Mouse (Mus musculus) layer of hippocampus, postnatal 10 days (tissue): ENCODE results near the gene Smagp. TPM values are rescaled to one million over a fixed set of nuclear protein-coding genes. Genes with fewer than 3 reads are reported as not detected.

Experiments
- DNase-seq, 2 experiments: peaks; one replicate each; pipeline ENCODE4 v3.0.0; 2021; ENCODE audit warnings: low spot score in 2 of 2
- microRNA-seq, 2 experiments: library from miRNA; unstranded; fragments of <30 nt; microRNA quantifications; one replicate each; pipeline ENCODE4 v1.2.0; 2021
- total RNA-seq, 2 experiments: library from RNA; stranded (reverse); gene quantifications; 2 replicates each; pipeline ENCODE4 v1.2.3; 2021

Smagp gene
- total RNA-seq, 2 experiments from 2014 or later, result 1.7 to 4.1 TPM

DNA sequence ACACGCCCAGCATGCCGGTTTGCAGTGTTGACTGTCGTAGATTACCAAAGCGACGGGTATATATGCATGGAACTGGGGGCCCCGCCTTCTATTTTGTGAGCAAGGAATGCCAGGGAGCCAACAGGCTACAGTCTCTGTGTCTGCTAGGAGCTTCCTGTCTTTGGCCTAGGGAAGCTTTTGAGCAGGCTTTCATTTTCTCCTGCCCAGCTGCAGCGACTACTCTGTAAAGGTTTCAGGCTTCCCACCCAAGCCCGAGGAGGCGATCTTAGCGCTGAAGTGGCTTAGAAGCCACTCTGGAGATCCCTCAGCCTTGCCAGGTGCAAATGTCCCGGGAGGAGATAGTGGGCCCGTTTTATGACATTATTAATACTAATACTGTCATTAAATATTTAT is 37.9 kb downstream of the Smagp start:
- peak; percentile 28 to 46 for DNase-seq

DNA sequence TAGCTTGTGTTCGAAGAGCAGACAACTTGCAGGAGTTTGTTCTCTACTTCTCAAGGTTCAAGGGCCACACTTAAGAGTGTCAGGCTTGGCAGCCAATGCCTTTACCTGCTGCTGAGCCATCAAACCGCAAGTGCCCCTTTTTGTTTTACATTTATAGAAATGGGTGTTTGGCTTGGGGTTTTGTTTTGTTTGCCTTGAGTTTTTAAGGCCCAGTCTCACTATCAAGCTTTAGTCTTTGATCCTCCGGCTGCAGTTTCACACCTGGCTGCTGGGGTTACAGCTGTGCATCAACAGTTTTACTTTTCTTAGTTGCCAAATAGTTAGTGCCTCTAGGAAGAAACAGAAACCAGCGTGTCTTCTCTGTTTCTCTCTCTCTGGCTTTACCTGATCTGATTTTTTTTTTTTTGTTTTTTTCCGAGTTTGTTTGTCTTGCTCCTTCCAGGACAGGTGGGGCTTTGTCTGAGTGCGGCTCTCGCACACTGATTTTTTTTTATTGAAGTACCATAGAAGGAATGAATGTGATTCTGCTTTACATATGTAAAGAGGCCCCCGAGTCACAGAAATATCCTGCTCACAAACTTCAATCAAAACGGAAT is 38.4 kb downstream of the Smagp start:
- DNase-seq, result no peak

DNA sequence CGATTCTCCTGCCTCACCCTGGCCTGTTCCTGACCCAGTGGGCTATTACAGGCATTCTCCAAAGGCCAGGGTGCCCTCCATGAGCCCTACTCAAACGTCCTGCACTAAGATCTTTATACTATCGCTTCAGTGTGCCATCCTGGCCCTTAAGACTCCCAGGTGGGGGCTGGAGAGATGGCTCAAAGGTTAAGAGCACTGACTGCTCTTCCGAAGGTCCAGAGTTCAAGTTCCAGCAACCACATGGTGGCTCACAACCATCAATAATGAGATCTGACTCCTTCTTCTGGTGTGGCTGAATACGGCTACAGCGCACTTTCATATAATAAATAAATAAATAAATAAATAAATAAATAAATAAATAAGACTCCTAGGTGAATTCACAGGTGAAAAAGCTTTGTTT is 43.9 kb downstream of the Smagp start:
- DNase-seq, result no peak

DNA sequence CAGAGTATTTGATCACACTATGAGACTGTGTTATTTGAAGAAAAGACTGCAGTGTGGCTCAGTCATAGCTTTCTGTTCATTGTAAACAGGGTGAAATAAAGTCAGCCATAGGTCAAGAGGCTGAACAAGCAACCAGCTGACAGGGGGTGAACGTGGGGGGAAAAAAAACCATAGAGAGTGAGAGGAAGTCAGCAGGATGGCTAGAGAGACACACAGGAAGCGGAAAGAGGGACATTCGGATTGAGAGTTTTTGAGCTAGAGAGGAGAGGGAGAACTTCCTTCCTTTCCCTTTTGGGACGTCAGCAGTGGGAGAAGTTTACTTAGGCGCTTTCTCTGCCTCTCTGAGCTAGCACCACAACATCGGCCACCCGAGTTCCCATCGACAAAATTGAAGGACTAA is 46.3 kb downstream of the Smagp start:
- DNase-seq, result no peak

DNA sequence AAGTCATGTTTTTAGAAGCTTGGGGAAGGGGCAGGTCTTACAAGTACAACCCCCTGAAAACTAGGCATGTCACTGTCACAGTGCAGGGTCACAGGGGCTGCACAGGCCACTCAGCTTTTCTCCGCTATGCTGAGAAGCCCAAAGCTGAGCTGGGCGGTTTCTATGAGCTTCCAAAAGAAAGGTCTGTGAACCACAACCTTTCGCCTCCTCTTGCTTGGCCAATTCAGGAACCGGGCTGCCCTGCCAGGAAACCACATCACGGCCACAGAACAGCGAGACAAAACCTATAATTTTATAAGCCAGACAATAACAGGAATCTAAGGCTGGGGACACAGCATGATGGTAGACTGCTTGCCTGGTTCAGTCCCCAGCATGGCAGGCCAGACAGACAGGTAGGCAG is 48.4 kb downstream of the Smagp start:
- no peak for DNase-seq

DNA sequence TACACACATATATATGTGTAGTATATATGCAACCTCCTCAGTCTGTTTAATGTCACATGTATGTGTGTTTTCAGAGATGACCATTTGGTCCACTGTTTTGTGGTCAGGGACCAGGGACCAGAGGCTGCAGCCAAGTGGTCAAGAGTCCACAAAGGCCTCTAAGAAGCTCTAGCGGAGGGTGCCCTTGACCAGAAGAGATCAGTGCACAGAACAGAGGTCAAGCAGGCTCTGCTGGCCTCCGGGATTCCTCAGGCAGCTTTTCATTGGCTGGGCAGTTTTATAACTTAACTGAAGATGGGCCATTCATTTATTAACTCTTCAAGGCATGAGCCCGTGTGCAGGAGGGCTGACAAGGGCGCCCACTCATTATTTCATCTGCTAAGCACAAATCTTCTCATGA is 49.6 kb downstream of the Smagp start:
- no peak for DNase-seq

DNA sequence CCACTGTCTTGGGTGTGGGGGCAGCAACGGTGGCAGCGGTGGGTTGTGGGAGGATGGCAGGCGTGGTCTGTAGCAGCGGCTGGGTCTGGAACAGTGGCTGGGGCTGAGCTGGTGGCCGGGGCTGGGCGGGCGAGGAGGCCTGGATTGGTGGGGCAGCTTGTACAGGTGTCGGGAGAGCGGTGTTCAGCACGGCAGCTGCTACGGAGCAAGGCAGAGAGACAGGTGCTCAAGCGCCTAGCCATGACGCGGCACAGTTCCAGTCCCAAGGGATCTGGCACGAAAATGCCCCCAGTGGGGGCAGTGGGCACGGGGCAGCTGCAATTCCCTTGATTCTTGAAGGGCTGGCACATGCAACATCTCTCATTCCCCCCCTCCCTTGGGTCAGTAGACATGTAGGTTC is 50.8 kb downstream of the Smagp start:
- no peak for DNase-seq

DNA sequence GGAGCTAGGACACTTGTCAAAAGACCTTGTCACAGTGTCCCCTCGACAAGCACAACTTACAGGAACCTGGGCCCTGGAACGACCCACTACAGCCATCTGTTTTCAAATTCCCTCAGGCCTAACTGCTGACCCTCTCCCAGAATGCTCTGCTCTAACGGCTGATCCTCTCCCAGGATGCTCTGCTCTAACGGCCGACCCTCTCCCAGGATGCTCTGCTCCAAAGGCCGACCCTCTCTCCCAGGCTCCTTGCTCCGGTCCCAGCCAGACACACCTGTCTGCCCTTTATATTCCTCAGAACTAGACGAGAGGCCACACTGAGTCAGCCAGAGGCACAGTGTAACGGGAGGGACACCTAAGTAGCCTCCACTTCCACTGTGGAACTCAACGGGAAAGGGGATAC is 56.6 kb downstream of the Smagp start:
- DNase-seq, result no peak

DNA sequence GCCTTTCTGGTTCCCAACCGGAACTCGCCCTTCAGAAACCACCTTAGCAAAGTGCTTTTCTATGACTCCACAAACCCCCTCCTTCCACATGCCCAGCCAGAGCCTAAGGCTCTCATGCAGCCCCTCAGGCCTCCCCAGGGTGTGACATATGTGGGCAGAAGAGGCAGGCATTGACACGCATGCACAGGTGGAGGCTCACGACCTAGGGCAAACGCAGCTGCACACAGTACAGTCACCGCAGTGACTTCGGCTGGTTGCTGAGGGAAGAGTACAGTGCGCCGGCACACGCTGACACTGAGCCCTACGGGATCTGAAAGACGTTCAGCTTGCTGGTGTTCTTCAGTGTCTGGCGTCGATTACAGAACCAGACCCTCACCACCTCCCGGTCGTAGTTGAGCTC is 58.8 kb downstream of the Smagp start:
- DNase-seq, result no peak

DNA sequence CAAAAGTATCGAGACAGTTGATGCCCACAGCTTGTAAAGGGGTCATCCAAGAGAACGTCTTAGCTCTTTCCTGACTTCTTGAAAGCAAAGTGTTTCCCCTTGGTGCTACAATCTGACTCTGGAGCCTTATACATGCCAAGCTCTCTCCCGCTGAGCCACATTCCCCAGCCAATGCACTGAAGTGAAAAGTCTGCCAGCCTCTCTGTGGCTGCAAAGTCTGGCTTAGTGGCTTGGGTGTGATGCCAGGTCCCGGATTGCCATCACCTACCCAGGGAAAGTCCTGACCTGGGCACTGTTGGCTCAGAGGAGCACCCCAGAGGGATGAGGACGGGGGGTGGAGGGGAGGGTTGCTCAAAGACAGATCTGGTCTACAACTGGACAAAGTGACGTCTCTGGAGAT is 59.9 kb downstream of the Smagp start:
- DNase-seq, result no peak

DNA sequence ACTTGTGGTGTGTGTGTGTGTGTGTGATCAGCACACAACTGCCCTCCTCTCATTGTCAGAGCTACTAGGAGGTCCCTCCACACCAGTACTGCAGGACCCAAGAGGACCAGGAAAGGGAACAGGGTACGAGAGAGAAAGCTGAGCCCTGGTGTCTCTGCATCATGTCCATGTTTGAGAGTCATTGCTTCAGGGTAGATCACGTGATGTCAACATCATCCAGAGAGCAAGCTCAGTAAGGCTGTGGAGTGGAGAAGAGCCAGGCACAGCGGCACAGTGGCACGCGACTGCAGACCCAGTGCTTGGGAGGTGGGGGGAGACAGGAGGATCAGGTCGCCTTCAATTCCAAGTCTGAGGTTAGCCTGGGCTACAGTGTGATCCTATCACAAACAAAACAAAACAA is 60.3 kb downstream of the Smagp start:
- DNase-seq, result no peak

DNA sequence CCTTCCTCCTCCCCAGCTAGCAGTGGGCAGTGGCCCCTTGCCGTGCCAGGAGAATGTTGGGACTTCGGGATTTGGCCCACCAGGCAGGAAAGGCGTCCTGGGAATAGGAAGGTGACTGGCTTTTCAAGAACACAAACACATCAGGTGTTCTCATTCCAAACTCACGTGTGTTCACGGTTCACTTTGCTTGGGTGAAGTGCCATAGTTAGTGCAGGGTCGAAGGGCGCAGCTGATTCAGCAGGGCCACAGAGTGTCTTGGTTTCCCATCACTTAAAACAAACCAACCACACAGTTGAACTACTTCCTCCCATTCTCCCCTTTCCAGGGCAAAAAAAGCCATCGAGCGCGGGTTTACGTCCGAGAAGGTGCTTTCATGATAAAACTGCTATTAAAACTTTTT is 61.4 kb downstream of the Smagp start:
- DNase-seq, result no peak

DNA sequence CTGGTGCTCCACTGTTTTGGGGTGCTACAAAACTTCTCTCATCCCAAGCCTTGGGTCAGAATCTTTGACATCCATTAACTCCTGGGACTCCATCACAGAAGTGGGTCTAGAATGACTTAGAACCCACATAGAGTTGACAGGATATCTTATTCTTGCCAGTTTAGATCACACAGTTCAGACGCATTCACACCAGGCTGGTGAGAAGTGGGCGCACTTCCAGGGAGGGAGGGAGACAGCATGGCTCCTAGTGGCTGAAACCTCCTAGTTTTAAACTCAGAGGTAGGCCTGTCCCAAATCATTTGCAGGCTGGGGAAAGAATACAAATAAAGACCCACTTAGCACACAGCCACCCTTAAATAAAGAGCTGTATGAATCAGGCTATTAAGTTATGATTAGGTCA is 62.4 kb downstream of the Smagp start:
- no peak for DNase-seq

DNA sequence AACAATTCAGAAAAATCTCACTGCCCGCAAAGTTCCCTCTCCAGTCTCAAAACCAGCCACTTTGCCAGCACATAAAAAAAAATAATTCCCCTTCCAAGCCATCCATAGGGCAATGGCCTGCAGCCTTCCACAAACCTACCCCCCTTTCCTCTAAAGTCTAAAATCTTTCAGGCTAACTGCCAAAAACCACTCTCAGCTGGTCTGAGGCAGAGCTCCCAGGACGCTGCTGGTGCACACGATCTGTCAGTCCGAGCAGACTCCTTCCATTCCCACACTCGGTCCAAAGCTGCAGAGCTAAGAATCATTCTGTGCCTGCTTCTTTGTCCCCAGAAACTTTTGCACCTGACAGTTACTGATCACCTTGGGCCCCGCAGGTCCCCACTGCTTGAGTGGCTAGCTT is 62.8 kb downstream of the Smagp start:
- no peak for DNase-seq

Small RNAs within 50 kb of the gene (microRNA-seq; reads per million reads assigned to microRNA genes)
- 0 reads per million in 2 experiments for gene Mir6961

Other genes with a start within 250 kb of the Smagp start
- under 1 TPM; 0.14 to 0.16 TPM for gene Gm5475, start 214.8 kb downstream of the Smagp start, total RNA-seq
- 10 to 100 TPM; 55.5 to 61.9 TPM for gene Slc11a2, start 211.9 kb downstream of the Smagp start, total RNA-seq
- 10 to 100 TPM; 67.8 to 79.1 TPM for gene Letmd1, start 167.9 kb downstream of the Smagp start, total RNA-seq
- gene Csrnp2, start 141.5 kb downstream of the Smagp start, total RNA-seq, result 10 to 100 TPM; 34.5 to 34.7 TPM
- 10 to 100 TPM; 28.8 to 34.1 TPM for gene Tfcp2, start 84.9 kb downstream of the Smagp start, total RNA-seq
- 100 to 1,000 TPM; 104 to 107 TPM for gene Pou6f1, start 37.0 kb downstream of the Smagp start, total RNA-seq
- gene Dazap2, start 21.6 kb downstream of the Smagp start, total RNA-seq, result 10 to 100 TPM; 78.4 to 92.4 TPM
- 1 to 10 TPM; 3.9 to 4.8 TPM for gene Bin2, start 32.6 kb upstream of the Smagp start, total RNA-seq
- gene Cela1, start 51.0 kb upstream of the Smagp start, total RNA-seq, result 1 to 10 TPM in 1 of 2 experiments, under 1 TPM in 1; 0.87 to 1.7 TPM
- gene Galnt6, start 92.4 kb upstream of the Smagp start, total RNA-seq, result under 1 TPM; 0.49 to 0.87 TPM
- gene Slc4a8, start 124.8 kb upstream of the Smagp start, total RNA-seq, result 10 to 100 TPM; 82.1 to 84.7 TPM
- gene Scn8a, start 232.9 kb upstream of the Smagp start, total RNA-seq, result 100 to 1,000 TPM; 174 to 175 TPM